Mouse (Mus musculus) forebrain, embryonic 13.5 days (tissue): ENCODE results near the gene Trpt1. TPM values are rescaled to one million over a fixed set of nuclear protein-coding genes. Genes with fewer than 3 reads are reported as not detected.
"Not testable (repeated sequence)": the region's sequence is repeated elsewhere in the genome, so short reads cannot be mapped to it uniquely, and the experiment has no call there.

Source experiments
- ATAC-seq: fragments of 200-750 bp; cut with Nextera tagmentation; 2 replicates; pipeline ENCODE4 v1.8.0; 2017
- H3K27ac ChIP-seq: fragments of 300-500 bp; sonication (generic); 2 replicates; pipeline ENCODE4 v1.5.1; 2015; ENCODE audit warnings: inconsistent platforms, mild to moderate bottlenecking, moderate library complexity
- H3K27me3 ChIP-seq: fragments of 300-500 bp; sonication (generic); 2 replicates; pipeline ENCODE4 v1.6.1; 2015; ENCODE audit warnings: mild to moderate bottlenecking, inconsistent platforms
- H3K36me3 ChIP-seq: fragments of 300-500 bp; sonication (generic); 2 replicates; pipeline ENCODE4 v1.6.1; 2015; ENCODE audit warnings: mild to moderate bottlenecking, inconsistent platforms; ENCODE audit not compliant: poor library complexity, severe bottlenecking
- H3K4me1 ChIP-seq: fragments of 300-500 bp; sonication (generic); 2 replicates; pipeline ENCODE4 v1.6.1; 2015; ENCODE audit warnings: inconsistent platforms
- H3K4me2 ChIP-seq: fragments of 300-500 bp; sonication (generic); 2 replicates; pipeline ENCODE4 v1.6.1; 2015; ENCODE audit warnings: inconsistent platforms, mild to moderate bottlenecking, moderate library complexity
- H3K4me3 ChIP-seq: fragments of 300-500 bp; sonication (generic); 2 replicates; pipeline ENCODE4 v1.5.1; 2015; ENCODE audit warnings: mild to moderate bottlenecking, inconsistent platforms
- H3K9ac ChIP-seq: fragments of 300-500 bp; sonication (generic); 2 replicates; pipeline ENCODE4 v1.6.1; 2015; ENCODE audit warnings: mild to moderate bottlenecking, inconsistent platforms
- H3K9me3 ChIP-seq: fragments of 300-500 bp; sonication (generic); replicated peaks from 2 replicates; pipeline ENCODE4 v1.6.1; 2016; ENCODE audit warnings: inconsistent platforms
- WGBS: fragments of 180-500 bp; shearing (Covaris S2); methylation state at CpG from one replicate; pipeline ENCODE4 v1.1.7; 2015; 5-methylcytosine and 5-hydroxymethylcytosine counted together
- polyA plus RNA-seq: library from polyadenylated mRNA; unstranded; fragments of >200 nt; fragmentation: Nextera tagmentation; extraction: Ambion mirVana; gene quantifications from 2 replicates; pipeline ENCODE4 v1.2.1, GENCODE M21; 2015

The Trpt1 gene
- polyA plus RNA-seq, 1 experiment from 2014 or later: 15.2 TPM

- H3K9me3 ChIP-seq: no peaks in the 10 kb centered on the region
- WGBS: 6% methylated on average over 8 of the region's 8 CpGs
- H3K27ac ChIP-seq: no peak overlapping the region; the same call in 1 of the 2 replicates
- H3K9ac ChIP-seq: peak overlapping the region; percentile 83
- H3K4me1 ChIP-seq: peaks cover 33% of the 10 kb centered on the region
- peak overlapping the region; percentile 69 for H3K4me3 ChIP-seq
- peak overlapping the region; percentile 78 for H3K4me2 ChIP-seq
- ATAC-seq: no peak
- H3K36me3 ChIP-seq: peaks cover 14% of the 10 kb centered on the region
- no peaks in the 10 kb centered on the region for H3K27me3 ChIP-seq
Measured at GRCm38 (mm10) chr19:6987904-6988285, 8.0 kb upstream of the Trpt1 start.

GRCm38 (mm10) chr19:6989251-6989650 is 6.7 kb upstream of the Trpt1 start:
- WGBS: 88% methylated on average over 8 of the region's 8 CpGs
- peaks cover 13% of the 10 kb centered on the region for H3K36me3 ChIP-seq
- no peak for ATAC-seq

GRCm38 (mm10) chr19:6990712-6991111 is 5.2 kb upstream of the Trpt1 start:
- Histone ChIP-seq H3K27ac (no peak overlapping the region), H3K9ac (no peak overlapping the region), H3K36me3 (peaks cover 1% of the 10 kb centered on the region; the same call in 1 of the 2 replicates), H3K27me3 (no peaks in the 10 kb centered on the region), H3K4me2 (no peak overlapping the region), H3K4me3 (no peak overlapping the region), H3K9me3 (no peaks in the 10 kb centered on the region), H3K4me1 (peaks cover 54% of the 10 kb centered on the region)
- WGBS: 91% methylated on average over 6 of the region's 6 CpGs
- ATAC-seq: no peak

More at GRCm38 (mm10) chr19:6989251-6989650, 6.7 kb upstream of the Trpt1 start:
- no peak overlapping the region for H3K4me3 ChIP-seq
- no peak overlapping the region for H3K4me2 ChIP-seq
- no peak overlapping the region for H3K27ac ChIP-seq
- peaks cover 41% of the 10 kb centered on the region for H3K4me1 ChIP-seq
- H3K9me3 ChIP-seq: no peaks in the 10 kb centered on the region
- no peaks in the 10 kb centered on the region for H3K27me3 ChIP-seq
- H3K9ac ChIP-seq: no peak overlapping the region

- H3K27me3 ChIP-seq, H3K4me3 ChIP-seq, H3K27ac ChIP-seq, ATAC-seq, H3K36me3 ChIP-seq, H3K9ac ChIP-seq, H3K9me3 ChIP-seq: not testable (repeated sequence)
- H3K4me1 ChIP-seq: peaks cover 51% of the 10 kb centered on the region
- WGBS: 91% methylated on average over 6 of the region's 6 CpGs
- H3K4me2 ChIP-seq: peak overlapping the region; percentile 87; the same call in 1 of the 2 replicates
Measured at GRCm38 (mm10) chr19:6991166-6991565, 4.8 kb upstream of the Trpt1 start.

- peak within 1 kb of the TSS; percentile 53 for H3K4me3 ChIP-seq
- no peaks in the 10 kb centered on the region for H3K9me3 ChIP-seq
- peak; percentile 95 for ATAC-seq
- peak within 1 kb of the TSS; percentile 87 for H3K4me2 ChIP-seq
- H3K4me1 ChIP-seq: peaks cover 54% of the 10 kb centered on the region
- H3K27ac ChIP-seq: 0 out of 2 replicates have a peak within 1 kb of the TSS, but pooled peaks have one; percentile 8
- H3K9ac ChIP-seq: peak within 1 kb of the TSS; percentile 72
- 2% methylated on average over 37 of the region's 37 CpGs for WGBS
- no peaks in the 10 kb centered on the region for H3K27me3 ChIP-seq
- H3K36me3 ChIP-seq: no peaks in the 10 kb centered on the region
Measured at GRCm38 (mm10) chr19:6992011-6992858, 3.7 kb upstream of the Trpt1 start, which contains the start of gene Dnajc4. Dnajc4 (minus strand) TSS chr19:6992572.

- peaks cover 54% of the 10 kb centered on the region for H3K4me1 ChIP-seq
- peak; percentile 3; the same call in 1 of the 2 replicates for ATAC-seq
Measured at GRCm38 (mm10) chr19:6993011-6993770, 2.7 kb upstream of the Trpt1 start.

GRCm38 (mm10) chr19:6994002-6994401 is 1.9 kb upstream of the Trpt1 start:
- Histone ChIP-seq H3K9me3 (no peaks in the 10 kb centered on the region), H3K27me3 (no peaks in the 10 kb centered on the region), H3K27ac (no peak overlapping the region), H3K4me1 (peaks cover 51% of the 10 kb centered on the region), H3K4me3 (no peak overlapping the region), H3K36me3 (peaks cover 10% of the 10 kb centered on the region), H3K9ac (no peak overlapping the region), H3K4me2 (no peak overlapping the region)
- ATAC-seq: no peak
- WGBS: 84% methylated on average over 8 of the region's 8 CpGs

More at GRCm38 (mm10) chr19:6993011-6993770, 2.7 kb upstream of the Trpt1 start:
- Histone ChIP-seq H3K4me2 (peak overlapping the region; percentile 87), H3K27me3 (no peaks in the 10 kb centered on the region), H3K9ac (peak overlapping the region; percentile 68), H3K36me3 (peaks cover 2% of the 10 kb centered on the region), H3K9me3 (no peaks in the 10 kb centered on the region), H3K4me3 (peak overlapping the region; percentile 53), H3K27ac (0 out of 2 replicates have a peak overlapping the region, but pooled peaks have one; percentile 8)
- WGBS: 61% methylated on average over 14 of the region's 14 CpGs

GRCm38 (mm10) chr19:6994489-6994888 is 1.4 kb upstream of the Trpt1 start:
- Histone ChIP-seq H3K9me3 (no peaks in the 10 kb centered on the region), H3K4me1 (peaks cover 51% of the 10 kb centered on the region), H3K9ac (no peak overlapping the region), H3K4me3 (peak overlapping the region; percentile 64; the same call in 1 of the 2 replicates), H3K36me3 (peaks cover 15% of the 10 kb centered on the region), H3K4me2 (peak overlapping the region; percentile 83; the same call in 1 of the 2 replicates), H3K27me3 (no peaks in the 10 kb centered on the region), H3K27ac (no peak overlapping the region)
- 84% methylated on average over 8 of the region's 8 CpGs for WGBS
- no peak for ATAC-seq

- 52% methylated on average over 21 of the region's 21 CpGs for WGBS
- H3K4me1 ChIP-seq: peaks cover 51% of the 10 kb centered on the region
- H3K9ac ChIP-seq: peak overlapping the region; percentile 74
- peak overlapping the region; percentile 83 for H3K4me2 ChIP-seq
- no peaks in the 10 kb centered on the region for H3K9me3 ChIP-seq
- peaks cover 24% of the 10 kb centered on the region for H3K36me3 ChIP-seq
- ATAC-seq: no peak
- 0 out of 2 replicates have a peak overlapping the region, but pooled peaks have one; percentile 7 for H3K27ac ChIP-seq
- peak overlapping the region; percentile 64 for H3K4me3 ChIP-seq
- H3K27me3 ChIP-seq: no peaks in the 10 kb centered on the region
Measured at GRCm38 (mm10) chr19:6995255-6995991, 508 bp upstream of the Trpt1 start.

- ATAC-seq: no peak
- Histone ChIP-seq H3K9ac (no peak overlapping the region), H3K4me1 (peaks cover 42% of the 10 kb centered on the region), H3K4me3 (no peak overlapping the region), H3K4me2 (no peak overlapping the region), H3K9me3 (no peaks in the 10 kb centered on the region), H3K36me3 (peaks cover 25% of the 10 kb centered on the region), H3K27me3 (no peaks in the 10 kb centered on the region), H3K27ac (no peak overlapping the region)
- 81% methylated on average over 9 of the region's 9 CpGs for WGBS
Measured at GRCm38 (mm10) chr19:6997721-6998290, 1.9 kb downstream of the Trpt1 start.

GRCm38 (mm10) chr19:6999360-7000063 is 3.6 kb downstream of the Trpt1 start:
- no peak overlapping the region for H3K9ac ChIP-seq
- no peak overlapping the region for H3K4me3 ChIP-seq
- H3K27ac ChIP-seq: no peak overlapping the region
- 92% methylated on average over 19 of the region's 19 CpGs for WGBS
- peaks cover 25% of the 10 kb centered on the region for H3K36me3 ChIP-seq
- H3K4me1 ChIP-seq: peaks cover 31% of the 10 kb centered on the region
- no peaks in the 10 kb centered on the region for H3K9me3 ChIP-seq
- no peak overlapping the region for H3K4me2 ChIP-seq
- no peaks in the 10 kb centered on the region for H3K27me3 ChIP-seq
- ATAC-seq: no peak
